12 mouse cellular contexts compared by ENCODE assay signal in the genomic region with DNA sequence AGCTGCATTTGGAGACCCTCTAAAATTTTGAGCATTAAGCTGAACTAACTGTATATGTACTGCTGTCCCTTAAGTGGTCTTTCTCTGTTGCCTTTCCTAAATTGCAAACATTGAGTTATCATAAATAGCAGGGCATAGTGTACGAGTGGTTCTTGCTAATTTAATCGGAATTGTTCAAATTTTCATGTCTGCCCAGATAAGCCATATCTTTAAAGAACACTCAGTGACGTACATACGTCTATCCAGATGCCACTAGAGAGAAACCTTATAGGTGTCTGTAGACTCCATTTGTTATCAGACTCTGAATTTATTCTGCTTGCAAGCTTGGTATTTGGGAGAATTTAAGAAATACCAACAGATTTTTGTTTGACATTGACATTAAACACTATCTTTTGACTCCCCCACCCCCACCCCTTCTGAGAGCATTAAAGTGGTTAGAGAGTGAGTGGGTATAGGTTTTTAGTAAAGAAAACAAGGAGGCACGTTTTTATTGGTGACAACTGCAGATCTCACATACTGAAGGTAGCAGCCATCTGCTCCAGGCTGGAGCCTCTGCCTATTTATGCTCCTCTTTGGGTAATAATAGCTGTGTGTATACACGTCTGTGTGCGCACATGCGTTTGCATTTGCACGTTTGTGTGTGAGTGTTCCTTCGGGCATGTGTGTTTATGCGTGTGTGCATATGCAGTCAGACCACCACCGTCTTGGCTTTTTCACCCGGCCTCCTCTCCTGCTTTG. TPM values are rescaled to one million over a fixed set of nuclear protein-coding genes. Genes with fewer than 3 reads are reported as not detected.
DNase-seq lines count a peak whose midpoint lies in the region; ATAC-seq and TF ChIP-seq lines count a peak whose summit lies in the region.
"Had no signal": no experiment of that assay in that cellular context is flagged by ENCODE, and none has a peak within 500 bp of the region (broad histone marks: within the 10 kb centered on the region; RNA-seq: fewer than 3 reads in every experiment).

No protein-coding gene starts in this region.

- peaks cover 15% of the 10 kb centered on the region; the same call in 1 of the 2 replicates for H3K4me1 ChIP-seq in forebrain, embryonic 15.5 days
- peaks cover 19% of the 10 kb centered on the region for H3K4me1 ChIP-seq in forebrain, embryonic 12.5 days
- H3K4me1 ChIP-seq in heart, embryonic 16.5 days (ENCODE audit: control insufficient read depth, insufficient read depth, low read length): peaks cover 45% of the 10 kb centered on the region
- peaks cover 48% of the 10 kb centered on the region for H3K4me1 ChIP-seq in G1E (ENCODE audit: insufficient read depth, low read depth, low read length)
- H3K4me1 ChIP-seq in erythroblast, embryonic 14.5 days (ENCODE audit: control insufficient read depth): peaks cover 66% of the 10 kb centered on the region

- DNase-seq in heart, postnatal 25 days (ENCODE audit: low spot score): no peak
- no peak for DNase-seq in G1E (ENCODE audit: low spot score)
- DNase-seq in kidney, adult 11 months: no peak
- no peak for DNase-seq in cerebellum, adult 9-10 months
- DNase-seq: kidney, adult 9 months; retina, postnatal 1 day; spleen, adult 18-20 months had no signal

- H3K36me3 ChIP-seq in forebrain, embryonic 15.5 days: peaks cover 12% of the 10 kb centered on the region; the same call in 1 of the 2 replicates
- H3K36me3 ChIP-seq in forebrain, embryonic 12.5 days (replicated peaks): peaks cover 42% of the 10 kb centered on the region
- peaks cover 12% of the 10 kb centered on the region for H3K36me3 ChIP-seq in heart, embryonic 16.5 days (ENCODE audit: control insufficient read depth, insufficient read depth)
- H3K36me3 ChIP-seq in G1E (replicated peaks): no peaks in the 10 kb centered on the region
- H3K36me3 ChIP-seq in erythroblast, embryonic 14.5 days (ENCODE audit: control insufficient read depth): peaks cover 45% of the 10 kb centered on the region

- ATAC-seq in forebrain, embryonic 15.5 days (replicated peaks): peak; percentile 51; the same call in 1 of the 2 replicates
- ATAC-seq in forebrain, embryonic 12.5 days (ENCODE audit: low FRiP score): no peak
- no peak for ATAC-seq in heart, embryonic 16.5 days (replicated peaks; ENCODE audit: extremely low read depth, insufficient read depth, low FRiP score)
- ATAC-seq in G1E (ENCODE audit: extremely low read depth, insufficient number of reproducible peaks, low FRiP score, poor library complexity, severe bottlenecking): peak; percentile 65
- ATAC-seq: hindbrain, embryonic 16.5 days had no signal

- intact Hi-C loops in heart, postnatal 25 days (cut with DNase I): no loop called here

- TF ChIP-seq CTCF in G1E (IDR thresholded peaks at IDR 0.05; ENCODE audit: low read depth, low read length): no peak

- H3K9ac ChIP-seq in forebrain, embryonic 15.5 days (replicated peaks): no peak overlapping the region
- no peak overlapping the region for H3K9ac ChIP-seq in forebrain, embryonic 12.5 days
- no peak overlapping the region for H3K9ac ChIP-seq in heart, embryonic 16.5 days (ENCODE audit: low read length)

- H3K27me3 ChIP-seq in forebrain, embryonic 15.5 days: no peaks in the 10 kb centered on the region
- H3K27me3 ChIP-seq in forebrain, embryonic 12.5 days: no peaks in the 10 kb centered on the region
- no peaks in the 10 kb centered on the region for H3K27me3 ChIP-seq in heart, embryonic 16.5 days (ENCODE audit: control insufficient read depth, insufficient read depth, low read length)
- no peaks in the 10 kb centered on the region for H3K27me3 ChIP-seq in G1E (ENCODE audit: insufficient read depth, low read length)
- no peaks in the 10 kb centered on the region; the same call in 1 of the 2 replicates for H3K27me3 ChIP-seq in erythroblast, embryonic 14.5 days (ENCODE audit: control insufficient read depth)

- H3K4me3 ChIP-seq in forebrain, embryonic 15.5 days: no peak overlapping the region
- no peak overlapping the region for H3K4me3 ChIP-seq in forebrain, embryonic 12.5 days (replicated peaks)
- H3K4me3 ChIP-seq in heart, embryonic 16.5 days (ENCODE audit: low read length): no peak overlapping the region
- no peak overlapping the region; the same call in 1 of the 2 replicates for H3K4me3 ChIP-seq in G1E (ENCODE audit: low read depth, low read length)
- H3K4me3 ChIP-seq in erythroblast, embryonic 14.5 days (replicated peaks): peak overlapping the region; percentile 41

- WGBS in forebrain, embryonic 15.5 days: 77% methylated on average over 13 of the region's 13 CpGs
- 86% methylated on average over 13 of the region's 13 CpGs for WGBS in forebrain, embryonic 12.5 days
- 61% methylated on average over 13 of the region's 13 CpGs for WGBS in heart, embryonic 16.5 days

- no peaks in the 10 kb centered on the region for H3K9me3 ChIP-seq in forebrain, embryonic 15.5 days
- no peaks in the 10 kb centered on the region for H3K9me3 ChIP-seq in forebrain, embryonic 12.5 days
- no peaks in the 10 kb centered on the region for H3K9me3 ChIP-seq in heart, embryonic 16.5 days (replicated peaks; ENCODE audit: control insufficient read depth, low read length)
- H3K9me3 ChIP-seq in G1E (replicated peaks): peaks cover 19% of the 10 kb centered on the region
- peaks cover 10% of the 10 kb centered on the region for H3K9me3 ChIP-seq in erythroblast, embryonic 14.5 days (ENCODE audit: control insufficient read depth, low read length)

- no peak overlapping the region for H3K4me2 ChIP-seq in forebrain, embryonic 15.5 days (replicated peaks)
- H3K4me2 ChIP-seq in forebrain, embryonic 12.5 days: no peak overlapping the region
- H3K4me2 ChIP-seq in heart, embryonic 16.5 days (ENCODE audit: low read depth, low read length): no peak overlapping the region

- no peak overlapping the region for H3K27ac ChIP-seq in forebrain, embryonic 15.5 days (replicated peaks)
- H3K27ac ChIP-seq in forebrain, embryonic 12.5 days: no peak overlapping the region
- H3K27ac ChIP-seq in heart, embryonic 16.5 days (ENCODE audit: low read length): peak overlapping the region; percentile 89

RNA-seq across cellular contexts. Expression of a gene that starts 58.9 kb away (rescaled TPM):
- 26.8 and 28.5 TPM in 2 replicates for polyA plus RNA-seq in forebrain, embryonic 15.5 days (2015; fragmentation: Nextera tagmentation; extraction: Ambion mirVana)
- 29.0 and 36.1 TPM in 2 replicates for polyA plus RNA-seq in forebrain, embryonic 12.5 days (2016; fragmentation: Nextera tagmentation; extraction: Ambion mirVana)
- polyA plus RNA-seq in heart, embryonic 16.5 days (2015; fragmentation: Nextera tagmentation; extraction: Ambion mirVana): 16.4 and 18.4 TPM in 2 replicates
- total RNA-seq in heart, postnatal 25 days (2021): 10 to 100 TPM; 12.7 to 18.8 TPM
- 9.1 and 10.9 TPM in 2 replicates for total RNA-seq in G1E (2014; fragmentation: Nextera tagmentation)
- 6.1 TPM in 2 replicates for total RNA-seq in G1E (2017)
- 3.0 and 4.3 TPM in 2 replicates for polyA plus RNA-seq in G1E (2012)
- 0.17 and 0.23 TPM in 2 replicates for polyA plus RNA-seq in erythroblast, embryonic 14.5 days (2012)

Comparison
In these comparisons a context has a peak if more than half of its experiments do, and no peak if none do; other contexts are left out.
1. ATAC-seq: peak in forebrain, embryonic 15.5 days (single experiment) and G1E (single experiment); none in forebrain, embryonic 12.5 days (single experiment) and heart, embryonic 16.5 days (single experiment).